Mouse (Mus musculus) ovary, postnatal 36 days (tissue): ENCODE data around the gene Hmox2.
"Not testable (repeated sequence)": the region's sequence is repeated elsewhere in the genome, so short reads cannot be mapped to it uniquely, and the experiment has no call there.

Experiments
- DNase-seq: peaks from one replicate; pipeline ENCODE4 v3.0.0; 2022; ENCODE audit warnings: low spot score, mixed read lengths

Gene Hmox2

GRCm38 (mm10) chr16:4725266-4725665 lies 895 bp upstream of the Hmox2 start:
- no peak for DNase-seq

- DNase-seq: no peak
These were observed 467 bp downstream of the Hmox2 start for GRCm38 (mm10) chr16:4726528-4727128.

GRCm38 (mm10) chr16:4727526-4727925 lies 1.4 kb downstream of the Hmox2 start:
- DNase-seq: no peak

GRCm38 (mm10) chr16:4727963-4728362 lies 1.8 kb downstream of the Hmox2 start:
- DNase-seq: no peak

- no peak for DNase-seq
These were observed 4.7 kb downstream of the Hmox2 start for GRCm38 (mm10) chr16:4730776-4731358.

- DNase-seq: no peak
These were observed 10.1 kb downstream of the Hmox2 start for GRCm38 (mm10) chr16:4736262-4736661.

GRCm38 (mm10) chr16:4739994-4740393 lies 13.8 kb downstream of the Hmox2 start:
- no peak for DNase-seq

- DNase-seq: no peak
These were observed 16.0 kb downstream of the Hmox2 start for GRCm38 (mm10) chr16:4742186-4742585.

- no peak for DNase-seq
These were observed 26.0 kb downstream of the Hmox2 start for GRCm38 (mm10) chr16:4752155-4752554.

- no peak for DNase-seq
These were observed 27.9 kb downstream of the Hmox2 start for GRCm38 (mm10) chr16:4754045-4754444.

GRCm38 (mm10) chr16:4756660-4757335 lies 30.6 kb downstream of the Hmox2 start:
- DNase-seq: not testable (repeated sequence)

GRCm38 (mm10) chr16:4762437-4762836 lies 36.3 kb downstream of the Hmox2 start:
- DNase-seq: no peak

- no peak for DNase-seq
These were observed 37.1 kb downstream of the Hmox2 start for GRCm38 (mm10) chr16:4763276-4763675.

- DNase-seq: no peak
These were observed 39.7 kb downstream of the Hmox2 start for GRCm38 (mm10) chr16:4765852-4766251.

- no peak for DNase-seq
These were observed 41.0 kb downstream of the Hmox2 start for GRCm38 (mm10) chr16:4767012-4767790.

- DNase-seq: no peak
These were observed 42.6 kb downstream of the Hmox2 start for GRCm38 (mm10) chr16:4768719-4769118.

GRCm38 (mm10) chr16:4773289-4773970 lies 47.3 kb downstream of the Hmox2 start:
- DNase-seq: peak; percentile 21

GRCm38 (mm10) chr16:4777171-4777904 lies 51.2 kb downstream of the Hmox2 start:
- peak; percentile 18 for DNase-seq

GRCm38 (mm10) chr16:4777905-4778609 lies 51.9 kb downstream of the Hmox2 start:
- no peak for DNase-seq

- DNase-seq: no peak
These were observed 52.8 kb downstream of the Hmox2 start for GRCm38 (mm10) chr16:4778940-4779339.
